Mouse (Mus musculus) liver, embryonic 13.5 days (tissue): ENCODE results near the gene Erf. TPM values are rescaled to one million over a fixed set of nuclear protein-coding genes. Genes with fewer than 3 reads are reported as not detected.

Experiments
- ATAC-seq: fragments of 200-750 bp; cut with Nextera tagmentation; 2 replicates; pipeline ENCODE4 v1.8.0; 2017; ENCODE audit warnings: low read depth, mild to moderate bottlenecking, moderate number of reproducible peaks, moderate library complexity
- DNase-seq: peaks from one replicate; pipeline ENCODE4 v3.0.0; 2022
- H3K27ac ChIP-seq: fragments of 300-500 bp; sonication (generic); 2 replicates; pipeline ENCODE4 v1.5.1; 2015; ENCODE audit warnings: moderate library complexity, mild to moderate bottlenecking, inconsistent platforms
- H3K27me3 ChIP-seq: fragments of 300-500 bp; sonication (generic); 2 replicates; pipeline ENCODE4 v1.6.1; 2015; ENCODE audit warnings: mild to moderate bottlenecking, inconsistent platforms
- H3K36me3 ChIP-seq: fragments of 300-500 bp; sonication (generic); 2 replicates; pipeline ENCODE4 v1.6.1; 2015; ENCODE audit warnings: mild to moderate bottlenecking, inconsistent platforms
- H3K4me1 ChIP-seq: fragments of 300-500 bp; sonication (generic); replicated peaks from 2 replicates; pipeline ENCODE4 v1.6.1; 2015; ENCODE audit warnings: inconsistent platforms
- H3K4me2 ChIP-seq: fragments of 300-500 bp; sonication (generic); 2 replicates; pipeline ENCODE4 v1.6.1; 2015; ENCODE audit warnings: inconsistent platforms, mild to moderate bottlenecking, moderate library complexity
- H3K4me3 ChIP-seq: fragments of 300-500 bp; sonication (generic); replicated peaks from 2 replicates; pipeline ENCODE4 v1.5.1; 2015; ENCODE audit warnings: mild to moderate bottlenecking, inconsistent platforms
- H3K9ac ChIP-seq: fragments of 300-500 bp; sonication (generic); 2 replicates; pipeline ENCODE4 v1.6.1; 2015; ENCODE audit warnings: mild to moderate bottlenecking, inconsistent platforms
- H3K9me3 ChIP-seq: fragments of 300-500 bp; sonication (generic); replicated peaks from 2 replicates; pipeline ENCODE4 v1.6.1; 2016; ENCODE audit warnings: inconsistent platforms
- WGBS: fragments of 180-500 bp; shearing (Covaris S2); methylation state at CpG from one replicate; pipeline ENCODE4 v1.1.7; 2015; ENCODE audit not compliant: insufficient replicate concordance; 5-methylcytosine and 5-hydroxymethylcytosine counted together
- polyA plus RNA-seq: library from polyadenylated mRNA; unstranded; fragments of >200 nt; fragmentation: Nextera tagmentation; extraction: Ambion mirVana; gene quantifications from 2 replicates; pipeline ENCODE4 v1.2.1, GENCODE M21; 2015

Gene Erf
- polyA plus RNA-seq, 1 experiment from 2014 or later: 4.3 TPM

DNA sequence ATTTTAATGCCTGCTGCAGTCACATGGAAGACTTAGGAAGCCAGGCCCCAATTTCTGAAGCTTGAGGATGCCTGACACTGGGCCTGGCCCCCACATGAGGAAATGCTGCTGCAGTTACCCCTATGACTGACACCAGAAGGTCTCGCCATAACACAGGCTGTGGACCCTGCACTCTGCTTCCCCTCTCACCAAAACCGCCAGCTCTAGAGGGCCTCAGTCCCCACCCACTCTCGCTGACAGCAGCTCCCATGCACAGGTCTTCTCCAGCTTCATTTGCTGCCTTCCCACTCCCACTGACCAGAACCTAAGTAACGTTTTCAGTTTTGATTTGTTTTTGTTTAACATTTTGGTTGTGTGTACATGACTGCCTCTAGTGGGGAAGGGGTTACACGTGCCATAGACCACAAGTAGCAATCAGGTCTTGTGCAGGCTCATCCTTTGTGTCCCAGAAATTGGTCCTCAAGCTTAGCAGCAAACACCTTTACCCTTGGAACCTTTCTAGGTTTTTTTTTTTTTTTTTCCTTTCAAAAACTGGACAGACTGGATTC is 18.4 kb downstream of the Erf start:
- H3K4me2 ChIP-seq: no peak overlapping the region
- H3K4me3 ChIP-seq: no peak overlapping the region
- H3K36me3 ChIP-seq: peaks cover 90% of the 10 kb centered on the region
- H3K27me3 ChIP-seq: no peaks in the 10 kb centered on the region
- H3K27ac ChIP-seq: no peak overlapping the region
- DNase-seq: no peak
- 61% methylated on average over 5 of the region's 5 CpGs for WGBS
- no peak overlapping the region for H3K9ac ChIP-seq
- no peak for ATAC-seq
- H3K9me3 ChIP-seq: no peaks in the 10 kb centered on the region
- H3K4me1 ChIP-seq: peaks cover 26% of the 10 kb centered on the region

DNA sequence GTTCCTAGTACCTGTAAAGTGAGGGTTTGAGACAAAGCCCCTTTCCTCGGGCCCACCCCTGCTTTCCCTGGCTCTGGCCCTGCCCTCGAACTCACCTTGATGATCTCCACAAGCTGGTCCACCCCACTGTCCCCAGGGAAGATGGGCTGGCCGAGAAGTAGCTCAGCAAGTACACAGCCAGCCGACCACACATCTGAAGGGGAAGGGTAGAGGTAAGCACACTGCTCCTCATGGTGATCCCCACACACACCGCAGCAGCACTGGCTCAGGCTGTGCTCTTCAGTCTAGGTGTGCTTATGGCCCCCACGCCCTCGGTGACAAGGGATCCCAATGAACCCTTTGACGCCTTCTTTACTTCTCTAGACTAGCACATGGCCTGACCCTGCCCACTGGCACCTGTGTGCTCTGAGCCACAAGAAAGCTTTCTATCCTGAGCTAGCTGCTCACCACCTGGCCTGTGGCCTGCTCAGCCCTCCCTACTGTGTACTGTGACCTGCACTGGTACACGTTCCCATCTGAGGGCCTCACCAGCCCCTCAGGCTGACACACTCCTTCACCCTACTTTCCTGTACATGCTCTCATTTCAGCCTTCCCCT is 19.8 kb downstream of the Erf start:
- Histone ChIP-seq H3K36me3 (peaks cover 100% of the 10 kb centered on the region), H3K9ac (no peak overlapping the region), H3K27me3 (no peaks in the 10 kb centered on the region), H3K4me2 (no peak overlapping the region), H3K4me1 (peaks cover 15% of the 10 kb centered on the region), H3K4me3 (no peak overlapping the region), H3K27ac (no peak overlapping the region), H3K9me3 (no peaks in the 10 kb centered on the region)
- ATAC-seq: 0 out of 2 replicates have a peak, but pooled peaks have one; percentile 9
- WGBS: 80% methylated on average over 9 of the region's 9 CpGs
- DNase-seq: no peak

DNA sequence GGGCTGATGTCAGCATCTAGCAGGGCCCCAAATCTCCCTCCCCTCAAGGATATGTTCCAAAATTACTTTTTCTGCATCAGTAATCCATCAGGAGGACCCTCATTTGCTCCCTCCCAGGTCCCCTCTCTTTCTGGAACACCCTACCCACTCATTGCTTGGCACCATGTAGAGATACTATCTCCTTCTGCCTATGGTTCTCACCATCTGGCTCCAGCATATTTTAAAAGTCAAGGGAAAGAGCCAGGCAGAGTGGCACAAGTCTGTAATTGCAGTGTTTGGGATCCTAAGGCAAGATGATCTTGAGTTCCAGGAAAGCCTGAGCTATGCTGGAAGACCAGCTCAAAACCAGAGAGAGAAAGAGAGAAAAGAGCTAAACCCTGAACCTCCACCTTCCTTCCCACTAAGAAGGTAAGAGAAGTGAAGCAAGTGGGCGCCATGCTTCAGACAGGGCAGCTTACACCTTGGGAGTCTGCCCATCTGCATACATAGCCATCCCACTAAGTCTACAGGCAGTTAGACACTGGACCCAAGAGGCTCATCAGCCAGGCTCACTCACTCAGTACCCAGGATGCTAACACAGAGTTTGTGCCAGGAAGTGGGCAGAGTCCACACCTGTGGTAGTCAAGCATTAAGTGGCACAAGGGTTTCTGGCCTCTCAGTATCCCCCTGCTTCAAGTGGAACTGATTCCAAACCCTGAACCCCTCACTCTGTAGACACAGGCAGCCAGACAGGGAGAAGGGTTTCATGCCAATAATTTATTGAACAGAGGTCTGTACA is 22.8 kb downstream of the Erf start:
- Histone ChIP-seq H3K9ac (no peak overlapping the region), H3K9me3 (no peaks in the 10 kb centered on the region), H3K36me3 (peaks cover 100% of the 10 kb centered on the region), H3K27ac (no peak overlapping the region), H3K27me3 (no peaks in the 10 kb centered on the region), H3K4me1 (peaks cover 13% of the 10 kb centered on the region), H3K4me3 (no peak overlapping the region), H3K4me2 (no peak overlapping the region)
- no peak for DNase-seq
- ATAC-seq: no peak
- WGBS: 76% methylated on average over 1 of the region's 1 CpGs

- Histone ChIP-seq H3K9ac (peak overlapping the region; percentile 98), H3K27ac (peak overlapping the region; percentile 92), H3K27me3 (no peaks in the 10 kb centered on the region), H3K4me2 (peak overlapping the region; percentile 89), H3K9me3 (no peaks in the 10 kb centered on the region), H3K4me3 (peak overlapping the region; percentile 97), H3K36me3 (peaks cover 62% of the 10 kb centered on the region), H3K4me1 (peaks cover 50% of the 10 kb centered on the region)
- 63% methylated on average over 10 of the region's 10 CpGs for WGBS
- DNase-seq (no peak), ATAC-seq (0 out of 2 replicates have a peak, but pooled peaks have one; percentile 1)
These were observed 28.1 kb downstream of the Erf start for GRCm38 (mm10) chr7:25222275-25222967.

DNA sequence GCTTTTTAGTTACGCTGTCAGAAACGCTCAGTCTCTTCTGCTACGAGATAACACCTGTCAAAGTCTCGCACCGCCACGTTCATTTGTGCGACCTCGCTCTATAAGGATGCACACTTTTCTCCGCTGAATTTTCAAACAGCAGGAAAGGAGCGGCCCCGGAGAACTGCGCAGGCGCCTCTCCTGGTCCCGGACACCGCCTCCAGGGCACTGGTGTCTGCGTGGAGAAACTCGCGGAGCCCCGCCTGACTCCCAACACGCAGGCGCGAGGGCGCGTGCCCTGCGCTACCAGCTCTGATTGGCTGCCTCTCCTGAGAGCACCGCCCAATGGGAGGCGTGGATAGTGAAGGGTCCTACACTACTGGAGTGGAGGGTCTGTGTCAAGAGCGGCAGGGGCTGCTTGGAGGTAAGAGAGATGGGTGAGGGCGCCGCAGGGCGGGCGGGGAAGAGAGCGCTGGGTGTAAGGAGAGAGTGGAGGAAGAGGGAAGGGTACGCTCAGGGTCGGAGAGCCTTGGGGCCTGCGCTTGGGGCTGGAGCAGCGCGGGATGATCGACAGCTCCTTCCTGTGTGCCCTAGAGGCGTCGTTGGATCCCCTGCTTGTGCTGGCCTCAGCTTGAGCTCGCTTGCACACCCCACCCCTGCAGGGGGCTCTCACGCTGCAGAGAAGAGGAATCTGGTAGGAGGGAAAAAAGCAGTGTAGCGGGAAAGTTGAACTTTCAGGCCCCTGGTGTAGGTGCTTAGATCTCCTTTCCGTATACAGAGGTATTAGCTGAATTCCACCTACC is 29.3 kb downstream of the Erf start, which contains the start of gene Zfp526:
Gene Zfp526 (plus strand): TSS at position 324 of the 782 bp plus-strand sequence.
- WGBS: under 1% methylated on average over 45 of the region's 45 CpGs
- peak within 1 kb of the TSS; percentile 98 for H3K9ac ChIP-seq

DNA sequence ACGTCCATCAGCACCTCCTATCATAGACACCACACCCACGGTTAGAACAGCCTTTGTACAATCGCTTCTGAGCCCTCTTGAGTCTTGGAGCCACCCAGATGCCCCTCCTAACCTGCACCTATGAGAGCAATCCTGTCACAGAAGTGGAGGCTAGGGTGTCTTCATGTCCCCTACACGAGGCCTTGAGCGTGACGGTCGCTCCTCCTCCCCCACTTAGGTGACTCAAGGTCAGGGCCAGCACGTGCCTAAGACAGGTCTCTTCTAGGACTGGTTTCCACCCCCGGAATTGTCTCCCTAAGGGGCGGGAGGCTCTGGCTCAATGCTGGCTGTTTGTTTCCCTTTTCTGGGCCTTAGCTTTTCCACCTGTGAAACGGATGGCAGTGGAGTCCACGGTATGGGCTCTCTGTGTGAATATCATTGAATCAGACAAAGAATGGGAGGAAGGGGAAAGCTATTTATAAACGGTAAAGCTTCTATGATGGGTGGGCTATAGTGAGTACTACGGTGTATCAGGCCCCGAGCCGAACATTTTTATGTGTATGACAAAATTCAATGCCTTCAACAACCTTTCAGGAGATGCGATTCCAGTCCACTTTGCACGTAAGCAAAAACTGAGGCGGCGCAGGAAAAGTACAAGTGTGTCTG is 30.0 kb downstream of the Erf start, which contains the start of gene Dedd2:
Gene Dedd2 (minus strand): TSS at position 159 of the 645 bp plus-strand sequence.
- Histone ChIP-seq H3K27ac (peak within 1 kb of the TSS; percentile 99), H3K36me3 (peaks cover 61% of the 10 kb centered on the region), H3K4me3 (peak within 1 kb of the TSS; percentile 97), H3K9ac (peak within 1 kb of the TSS; percentile 98), H3K4me1 (peaks cover 58% of the 10 kb centered on the region), H3K4me2 (peak within 1 kb of the TSS; percentile 89), H3K9me3 (no peaks in the 10 kb centered on the region), H3K27me3 (no peaks in the 10 kb centered on the region)
- DNase-seq (peak; percentile 57), ATAC-seq (peak; percentile 35)
- 3% methylated on average over 20 of the region's 20 CpGs for WGBS

More for the DNA sequence above, 29.3 kb downstream of the Erf start, which contains the start of gene Zfp526:
- Histone ChIP-seq H3K4me3 (peak within 1 kb of the TSS; percentile 97), H3K27me3 (no peaks in the 10 kb centered on the region), H3K9me3 (no peaks in the 10 kb centered on the region), H3K4me2 (peak within 1 kb of the TSS; percentile 89), H3K4me1 (peaks cover 55% of the 10 kb centered on the region), H3K27ac (peak within 1 kb of the TSS; percentile 99), H3K36me3 (peaks cover 61% of the 10 kb centered on the region)
- ATAC-seq: peak; percentile 83
- peak; percentile 97 for DNase-seq

- no peaks in the 10 kb centered on the region for H3K9me3 ChIP-seq
- ATAC-seq: peak; percentile 64
- WGBS: 2% methylated on average over 31 of the region's 31 CpGs
These were observed 30.7 kb downstream of the Erf start for GRCm38 (mm10) chr7:25219756-25220456.

GRCm38 (mm10) chr7:25219416-25219750 is 31.2 kb downstream of the Erf start:
- Histone ChIP-seq H3K4me3 (peak overlapping the region; percentile 97), H3K9ac (peak overlapping the region; percentile 98), H3K36me3 (peaks cover 60% of the 10 kb centered on the region), H3K27ac (peak overlapping the region; percentile 99), H3K9me3 (no peaks in the 10 kb centered on the region), H3K4me1 (peaks cover 68% of the 10 kb centered on the region), H3K27me3 (no peaks in the 10 kb centered on the region), H3K4me2 (peak overlapping the region; percentile 89)
- WGBS: 0% methylated on average over 16 of the region's 16 CpGs
- DNase-seq (no peak), ATAC-seq (no peak)

More at GRCm38 (mm10) chr7:25219756-25220456, 30.7 kb downstream of the Erf start:
- Histone ChIP-seq H3K9ac (peak overlapping the region; percentile 98), H3K27ac (peak overlapping the region; percentile 99), H3K27me3 (no peaks in the 10 kb centered on the region), H3K4me1 (peaks cover 64% of the 10 kb centered on the region), H3K36me3 (peaks cover 61% of the 10 kb centered on the region), H3K4me3 (peak overlapping the region; percentile 97), H3K4me2 (peak overlapping the region; percentile 89)
- DNase-seq: peak; percentile 98

GRCm38 (mm10) chr7:25218705-25219415 is 31.7 kb downstream of the Erf start:
- Histone ChIP-seq H3K36me3 (peaks cover 60% of the 10 kb centered on the region), H3K4me3 (peak overlapping the region; percentile 97), H3K27me3 (no peaks in the 10 kb centered on the region), H3K4me2 (peak overlapping the region; percentile 89), H3K9me3 (no peaks in the 10 kb centered on the region), H3K9ac (peak overlapping the region; percentile 98), H3K4me1 (peaks cover 72% of the 10 kb centered on the region), H3K27ac (peak overlapping the region; percentile 99)
- peak; percentile 8 for ATAC-seq
- DNase-seq: peak; percentile 44
- under 1% methylated on average over 53 of the region's 53 CpGs for WGBS
